Mouse (Mus musculus) adrenal gland, postnatal 25 days (tissue): Measurements from ENCODE around the gene Mms19. TPM values are rescaled to one million over a fixed set of nuclear protein-coding genes. Genes with fewer than 3 reads are reported as not detected.
"Not testable (repeated sequence)": the region's sequence is repeated elsewhere in the genome, so short reads cannot be mapped to it uniquely, and the experiment has no call there.

ENCODE experiments used
- DNase-seq: peaks from one replicate; pipeline ENCODE4 v3.0.0; 2021; ENCODE audit warnings: mixed read lengths
- total RNA-seq: library from RNA; stranded (reverse); gene quantifications from 2 replicates; pipeline ENCODE4 v1.2.3, GENCODE M21; 2021

Mms19 gene
- total RNA-seq, 1 experiment from 2014 or later = 31.0 TPM

DNA sequence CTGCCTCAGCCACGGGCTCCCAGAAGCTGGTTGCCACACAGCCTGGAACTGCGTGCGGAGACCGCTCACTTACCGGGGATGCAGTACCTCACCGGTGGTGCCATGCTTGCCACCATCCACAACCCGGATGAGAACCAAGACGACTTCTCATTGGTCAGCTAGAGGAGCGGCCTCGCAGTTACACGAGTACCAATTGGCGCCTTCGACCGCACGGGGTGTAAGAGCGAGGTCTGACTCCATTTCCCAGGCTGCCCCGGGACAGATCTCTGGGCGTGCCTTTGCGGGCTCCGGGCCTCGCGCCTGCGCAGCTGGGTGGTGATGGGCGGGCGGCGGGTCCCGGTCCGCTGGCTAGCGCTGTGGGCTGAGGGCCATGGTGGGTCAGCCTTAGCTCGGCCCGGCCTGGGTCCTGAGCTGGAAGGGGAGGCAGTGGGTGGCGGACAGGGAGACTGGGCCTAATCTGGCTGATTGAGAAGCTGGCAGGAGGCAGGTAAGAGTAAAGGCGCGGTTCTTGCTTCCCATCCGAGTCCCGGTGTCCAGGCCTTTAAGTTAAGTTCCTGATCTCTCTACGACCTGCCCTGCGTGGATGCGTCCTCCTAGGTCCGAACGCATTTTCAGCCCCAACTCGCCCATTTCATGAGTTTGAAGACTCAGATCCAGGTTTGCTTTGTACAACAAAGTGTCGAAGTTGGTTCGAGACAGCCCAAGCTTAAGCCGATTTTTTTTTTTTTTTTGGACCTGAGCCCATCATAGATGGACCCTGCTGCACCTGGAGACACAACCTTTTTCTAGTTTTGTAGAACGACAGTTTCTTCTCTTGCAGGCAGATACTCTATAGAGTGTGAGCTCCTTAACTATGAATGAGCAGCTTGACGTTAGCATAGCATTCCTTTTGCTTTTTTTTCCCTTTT, 47.5 kb downstream of the Mms19 start, which contains the start of the genes Exosc1 and Zdhhc16:
Exosc1 (minus strand) TSS at position 245 of the 908 bp plus-strand sequence.
Zdhhc16 (plus strand) TSS at position 302 of the 908 bp plus-strand sequence.
- peak; percentile 99 for DNase-seq

DNA sequence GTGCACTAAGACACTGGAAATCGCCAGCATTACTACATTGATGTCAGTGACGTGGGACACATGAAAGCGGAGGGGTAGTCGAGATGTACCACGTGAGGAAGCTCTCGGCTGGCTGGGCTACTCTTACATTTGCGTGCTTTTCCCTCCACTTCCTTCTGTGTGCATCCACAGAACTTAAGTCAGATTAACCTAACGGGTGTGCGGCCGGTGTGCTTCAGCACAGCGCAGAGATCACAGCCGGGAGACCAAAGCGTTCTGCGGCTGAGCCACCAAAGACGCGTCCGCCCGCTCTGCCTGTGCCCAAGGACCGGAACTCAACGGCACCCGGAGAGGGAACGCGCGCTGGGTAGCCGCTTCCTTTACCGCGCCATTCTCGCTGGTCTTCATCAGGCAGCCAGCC, 48.3 kb downstream of the Mms19 start:
- DNase-seq = no peak

DNA sequence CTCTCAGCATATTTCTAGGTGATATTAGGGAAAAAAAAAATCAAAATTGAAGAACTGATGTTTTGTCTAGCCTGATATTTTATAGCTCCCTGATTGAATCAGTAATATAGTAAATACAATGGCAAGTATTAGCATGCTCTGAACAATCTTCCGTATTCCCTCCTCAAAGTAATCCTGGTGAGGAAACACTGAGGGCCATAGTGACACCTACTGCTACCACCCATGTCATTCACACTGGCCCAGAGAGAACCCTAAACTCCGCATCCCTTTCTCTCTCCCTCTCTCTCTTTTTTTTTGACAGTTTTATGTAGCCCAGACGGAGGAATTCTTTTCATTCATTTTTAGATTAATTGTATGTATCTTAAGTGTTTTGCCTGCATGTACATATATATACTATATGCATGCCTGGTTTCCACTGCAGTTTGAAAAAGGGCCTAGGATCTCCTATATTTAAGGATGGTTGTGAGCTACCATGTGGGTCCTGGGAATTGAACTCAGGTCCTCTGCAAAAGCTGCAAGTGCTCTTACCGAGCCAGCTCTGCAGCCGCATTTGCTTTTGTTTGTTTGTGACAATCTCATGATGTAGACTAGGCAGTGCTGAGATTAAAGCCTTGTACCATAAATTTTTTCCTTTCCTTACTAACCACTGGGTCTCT, 60.4 kb downstream of the Mms19 start:
- no peak for DNase-seq

DNA sequence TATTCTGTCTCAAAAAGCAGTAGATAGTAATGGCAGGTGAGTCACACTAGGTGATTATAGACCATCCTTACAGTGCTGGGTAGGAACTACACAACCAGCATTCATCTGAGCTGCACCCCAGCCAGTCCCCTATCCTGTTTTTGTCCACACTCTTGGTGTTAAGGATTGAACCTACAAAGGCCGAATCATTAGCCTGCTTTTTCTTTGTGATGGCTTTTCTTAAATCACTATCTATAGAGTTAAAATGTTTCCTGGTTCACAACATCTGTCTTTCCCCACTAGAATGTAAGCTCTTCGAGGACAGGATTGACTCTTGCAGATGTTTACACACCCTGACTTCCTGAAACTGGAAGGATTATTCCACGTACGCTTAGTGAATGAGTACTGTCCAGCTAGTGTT, 61.5 kb downstream of the Mms19 start:
- DNase-seq = no peak

DNA sequence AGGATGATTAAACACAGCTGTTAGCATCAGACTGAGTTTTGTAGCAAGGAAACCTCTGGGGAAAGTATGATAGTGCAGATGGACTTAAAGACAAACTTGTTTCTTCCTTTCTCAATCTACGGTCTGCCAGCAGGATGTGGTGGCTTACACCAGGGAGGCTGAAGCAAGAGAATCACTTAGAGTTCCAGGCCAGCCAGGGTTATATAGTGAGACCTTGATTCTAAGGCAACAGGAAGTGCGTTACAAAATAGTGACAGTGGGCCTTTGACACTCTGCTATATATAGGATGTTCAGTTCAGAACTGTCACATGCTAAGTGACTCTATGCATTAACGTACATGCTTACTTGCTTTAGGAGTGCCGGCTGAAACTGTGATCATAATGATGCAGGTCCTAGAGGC, 64.1 kb downstream of the Mms19 start:
- no peak for DNase-seq

DNA sequence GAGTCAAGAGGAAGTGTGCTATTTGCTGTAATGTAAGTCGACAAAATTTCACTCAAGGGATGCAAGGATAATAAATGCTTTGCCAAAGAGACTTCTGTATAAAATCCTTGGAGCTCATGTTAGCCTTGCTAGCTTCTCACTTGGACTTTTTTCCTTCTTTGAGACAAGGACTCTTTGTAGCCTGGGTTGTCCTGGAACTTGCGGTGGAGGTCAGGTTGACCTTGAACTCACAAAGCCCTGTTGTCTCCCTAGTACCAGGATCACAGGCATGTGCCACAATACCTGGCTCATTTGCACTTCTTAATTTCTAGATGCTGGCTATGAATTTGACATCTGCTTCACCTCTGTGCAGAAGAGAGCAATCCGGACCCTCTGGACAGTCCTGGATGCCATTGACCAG, 65.7 kb downstream of the Mms19 start:
- no peak for DNase-seq

DNA sequence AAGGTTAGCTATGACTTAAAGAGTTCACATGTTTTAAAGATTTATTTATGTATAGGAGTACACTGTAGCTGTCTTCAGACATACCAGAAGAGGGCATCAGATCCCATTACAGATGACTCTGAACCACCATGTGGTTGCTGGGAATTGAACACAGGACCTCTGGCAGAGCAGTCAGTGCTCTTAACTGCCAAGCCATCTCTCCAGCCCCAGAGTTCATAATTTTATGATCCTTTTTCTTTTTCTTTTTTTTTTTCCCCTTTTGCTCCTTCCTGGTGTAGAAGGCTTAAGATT, 66.4 kb downstream of the Mms19 start:
- DNase-seq = not testable (repeated sequence)

DNA sequence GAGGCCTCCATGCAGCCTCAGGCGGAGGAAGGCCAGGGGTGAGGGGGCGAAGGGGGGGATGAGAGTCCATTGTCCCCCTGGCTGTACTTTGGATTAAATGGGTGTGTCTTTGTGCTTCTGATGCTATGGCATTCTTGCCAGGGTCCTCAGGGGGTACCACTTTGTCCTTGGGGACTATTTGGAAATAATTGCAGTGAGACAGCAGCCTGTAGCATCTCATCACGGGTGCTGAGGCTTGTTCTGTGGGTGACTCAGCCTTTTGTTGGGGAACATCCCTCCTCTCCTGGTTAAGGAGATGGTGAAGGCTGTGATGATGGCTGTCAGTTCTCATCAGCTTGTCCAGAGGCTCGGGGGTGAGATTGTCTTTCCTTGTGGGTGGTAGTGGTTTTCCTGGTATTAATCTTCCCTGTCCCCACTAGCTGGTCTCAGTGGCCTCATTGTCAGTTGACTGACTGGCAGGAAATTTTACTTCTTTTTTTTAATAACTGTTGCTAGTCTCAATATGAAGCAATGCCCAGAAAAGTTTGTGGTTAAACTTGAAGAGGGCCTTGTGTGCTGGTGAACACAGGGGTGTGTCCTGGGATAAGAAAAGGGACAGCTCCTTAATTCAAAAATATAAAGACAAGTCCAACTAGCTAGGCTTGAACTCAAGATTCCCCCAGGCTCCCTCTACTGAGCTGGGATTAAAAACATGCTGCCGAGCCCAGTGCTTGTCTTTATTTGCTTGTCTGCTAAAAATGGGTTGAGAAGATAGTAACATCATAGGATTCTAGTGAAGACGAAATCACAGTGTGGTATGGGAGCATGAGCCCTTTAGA, 67.0 kb downstream of the Mms19 start:
- DNase-seq = no peak

DNA sequence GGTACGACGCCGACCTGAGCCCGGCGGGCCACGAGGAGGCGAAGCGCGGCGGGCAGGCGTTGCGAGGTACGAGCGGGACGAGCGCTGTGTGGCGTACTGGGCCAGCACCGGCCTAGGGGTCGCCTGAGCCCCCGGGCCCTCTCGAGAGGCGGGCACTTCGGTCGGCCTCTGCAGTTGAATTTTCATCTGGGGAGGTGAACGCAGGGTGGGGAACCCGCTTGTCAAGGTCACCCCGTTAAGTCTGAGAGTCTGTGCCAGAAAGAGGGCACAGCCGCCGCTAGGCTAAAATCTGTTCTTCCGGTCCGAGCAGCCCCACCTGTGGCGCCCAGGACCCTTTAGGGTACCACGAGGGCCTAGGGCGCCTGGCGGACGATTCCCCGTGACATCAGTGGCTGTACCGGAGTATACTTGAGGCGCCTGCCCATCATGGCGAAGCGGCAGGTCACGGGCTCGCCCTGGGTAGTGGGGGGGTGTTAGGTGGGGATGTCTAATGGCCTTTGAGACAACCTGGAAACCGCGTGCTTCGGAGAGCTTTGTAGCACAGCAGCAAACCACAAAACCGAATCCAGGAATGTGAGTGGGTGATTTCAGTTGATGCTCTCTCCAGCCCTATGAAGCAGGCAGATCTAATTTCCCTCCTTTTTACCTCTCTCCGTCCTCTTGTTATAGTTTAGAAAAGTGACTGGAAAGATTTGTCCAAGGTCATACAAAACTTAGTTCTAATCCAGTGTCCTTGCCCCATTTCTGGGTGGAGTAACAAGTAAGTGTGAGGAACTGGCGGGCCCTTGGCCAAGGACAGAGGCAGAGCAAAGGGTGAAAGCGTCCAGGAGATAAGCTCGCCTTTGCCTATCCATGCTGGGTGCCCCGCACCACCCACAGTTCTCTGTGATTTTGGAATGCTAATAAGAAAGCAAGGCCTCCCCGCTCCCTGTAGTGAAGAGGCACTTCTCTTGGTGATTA, 68.6 kb downstream of the Mms19 start:
- DNase-seq = peak; percentile 73

DNA sequence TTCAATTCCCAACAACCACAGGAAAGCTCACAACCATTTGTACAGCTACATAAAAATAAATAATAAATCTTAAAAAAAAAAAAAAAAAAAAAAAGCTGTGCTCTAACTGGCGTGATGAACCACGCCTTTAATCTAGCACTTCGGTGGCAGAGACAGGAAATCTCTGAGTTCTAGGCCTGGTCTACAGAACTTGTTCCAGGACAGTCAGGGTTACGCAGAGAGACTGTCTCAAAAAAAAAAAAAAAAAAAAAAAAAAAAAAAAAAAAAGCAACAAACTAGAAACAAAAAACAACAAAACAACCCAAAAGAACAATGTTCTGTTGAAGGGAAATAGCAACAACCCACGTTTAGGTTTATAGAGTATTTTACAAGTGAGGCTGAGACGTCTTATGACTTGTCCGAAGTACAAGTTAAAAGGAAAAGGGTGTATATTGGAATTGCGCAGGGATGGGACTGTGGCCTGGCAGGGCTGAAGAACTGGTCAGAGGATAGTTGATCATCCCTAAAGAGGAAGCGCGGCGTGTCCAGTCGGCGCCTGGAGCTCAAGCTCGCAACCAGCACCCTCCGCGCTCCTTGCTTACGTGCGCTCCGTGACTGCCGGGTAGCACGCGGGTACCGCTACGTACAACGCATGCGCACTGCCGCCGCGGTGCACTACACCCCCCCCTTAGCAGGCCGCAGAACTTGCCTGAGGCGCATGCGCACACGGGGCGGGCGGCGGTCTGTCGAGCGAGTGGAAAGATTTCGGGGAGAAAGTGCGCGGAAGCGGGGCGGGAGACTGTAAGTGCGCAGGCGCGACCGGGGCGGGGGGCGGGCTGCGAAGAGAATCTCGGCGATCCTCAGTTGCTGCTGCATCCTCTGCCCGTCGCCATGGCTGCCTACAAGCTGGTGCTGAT, 69.5 kb downstream of the Mms19 start, which contains the start of gene Pgam1:
Pgam1 (plus strand) TSS at position 746 of the 896 bp plus-strand sequence.
- DNase-seq = peak; percentile 98

DNA sequence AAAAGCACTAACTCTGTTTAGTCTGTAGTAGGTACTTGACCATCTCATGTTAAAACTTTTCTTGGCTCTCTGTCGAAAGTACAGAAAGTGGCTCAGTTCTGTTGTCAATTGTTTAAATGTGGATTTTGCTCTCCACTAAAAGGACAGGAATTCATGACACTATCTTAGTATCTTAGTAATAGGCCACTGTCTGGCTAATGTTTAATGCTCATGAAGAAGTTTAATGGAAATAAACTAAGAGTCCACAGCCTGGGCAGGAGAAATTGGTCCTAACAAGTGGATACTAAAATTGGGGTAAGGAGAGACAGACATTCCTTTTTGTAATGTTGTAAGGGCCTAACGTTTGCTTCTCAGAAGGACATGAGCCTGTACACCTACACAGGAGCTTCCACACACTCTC, 70.6 kb downstream of the Mms19 start:
- no peak for DNase-seq

DNA sequence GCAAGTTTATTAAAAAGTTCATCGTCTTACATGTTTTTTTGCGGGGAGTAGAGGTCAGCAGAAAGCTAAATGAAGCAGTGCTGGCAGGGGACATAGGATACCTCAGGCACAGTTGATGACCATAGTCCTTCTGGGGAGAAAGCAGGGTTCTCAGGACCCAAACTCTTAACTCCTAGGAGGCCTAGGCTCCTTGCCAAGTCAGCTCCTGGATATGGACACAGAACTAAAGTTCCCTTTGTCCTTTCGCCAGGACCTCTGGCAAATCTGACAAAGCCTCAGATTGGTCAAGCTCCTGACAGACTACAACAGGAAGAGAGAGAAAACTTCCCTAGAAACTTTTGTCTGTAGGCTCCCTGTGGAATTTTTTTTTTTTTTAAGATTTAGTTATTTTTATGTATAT, 72.2 kb downstream of the Mms19 start:
- no peak for DNase-seq

DNA sequence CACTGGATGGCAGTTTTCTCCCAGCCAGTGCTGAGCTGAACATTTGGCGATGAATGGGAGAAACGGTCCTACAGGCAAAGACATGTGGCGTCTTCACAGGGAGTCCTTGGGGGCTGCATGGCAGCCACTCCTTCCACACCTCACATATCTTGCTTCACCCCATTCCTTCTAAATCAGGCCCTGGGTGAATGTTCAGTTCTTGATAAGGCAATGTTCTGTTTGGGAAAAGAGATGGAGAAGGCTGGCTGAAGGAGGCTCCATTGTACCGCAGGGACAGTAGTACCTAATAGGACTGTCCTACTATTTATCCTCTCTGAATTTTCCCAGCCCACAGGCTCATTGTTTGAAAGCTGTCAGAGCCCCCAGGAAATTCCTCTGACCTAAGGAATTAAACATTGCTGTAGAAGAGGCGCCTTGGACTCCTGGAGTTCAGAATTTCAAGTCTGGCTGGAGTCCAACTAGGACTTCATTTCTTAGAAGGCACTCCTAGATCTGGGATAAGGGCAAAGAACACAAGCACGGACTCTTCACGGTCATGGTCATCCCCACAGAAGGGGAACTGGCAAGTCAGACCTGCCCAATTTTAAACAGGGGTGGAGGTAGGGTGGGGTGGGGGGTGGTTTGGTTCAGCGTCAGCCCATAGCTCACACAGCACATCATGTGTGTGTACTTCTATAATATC, 73.7 kb downstream of the Mms19 start:
- no peak for DNase-seq

DNA sequence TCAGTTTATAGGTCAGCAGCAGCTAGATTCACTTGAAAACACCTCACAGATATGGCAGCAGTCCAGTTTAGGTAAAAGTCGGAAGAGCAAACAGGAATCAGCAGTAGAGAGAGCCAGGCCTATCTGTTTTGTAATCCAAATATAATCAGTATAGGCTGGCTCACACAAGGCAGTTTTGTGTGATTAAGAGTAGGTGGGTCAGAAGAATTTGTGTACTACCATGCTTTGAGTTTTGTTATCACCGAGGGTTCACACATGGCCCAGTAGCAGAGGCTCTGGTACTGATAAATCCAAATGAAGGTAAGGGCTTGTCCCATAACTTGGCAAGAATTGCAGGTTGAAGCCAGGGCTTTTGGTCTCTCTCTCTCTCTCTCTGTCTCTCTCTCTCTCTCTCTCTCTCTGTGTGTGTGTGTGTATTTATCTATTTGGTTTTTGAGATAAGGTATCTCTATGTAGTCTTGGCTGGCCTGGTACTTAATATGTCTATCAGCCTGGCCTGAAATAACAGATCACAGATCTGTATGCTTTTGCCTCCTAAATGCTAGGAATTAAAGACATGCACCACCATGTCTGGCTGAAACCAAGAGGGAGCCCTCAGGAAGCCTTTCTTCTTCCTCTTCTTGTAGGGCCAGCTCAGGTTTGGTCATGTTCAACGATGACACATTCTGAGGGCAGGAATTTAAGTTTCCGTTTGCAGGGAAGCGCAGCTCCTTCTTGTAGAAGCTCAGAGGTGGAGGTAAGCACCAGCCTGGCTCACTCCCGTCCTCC, 74.5 kb downstream of the Mms19 start:
- DNase-seq = no peak

DNA sequence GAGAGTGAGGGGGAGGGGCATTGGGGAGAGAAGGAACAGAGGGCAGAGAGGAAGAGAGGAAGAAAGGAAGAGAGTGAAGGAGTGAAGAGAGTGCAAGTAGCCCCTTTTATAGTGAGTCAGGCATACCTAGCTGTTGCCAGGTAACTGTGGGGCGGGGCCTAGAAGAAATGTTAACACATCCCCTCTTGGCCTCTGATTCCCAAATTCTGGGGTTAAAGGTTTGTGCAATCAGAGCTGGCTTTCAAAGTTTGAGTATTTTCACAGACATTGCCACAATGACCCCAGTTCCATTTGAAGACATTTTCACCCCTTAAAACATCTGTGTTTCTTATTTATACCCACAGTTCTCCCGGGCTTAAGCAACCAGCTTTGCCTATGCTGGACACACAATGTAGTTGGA, 75.7 kb downstream of the Mms19 start:
- DNase-seq = no peak

DNA sequence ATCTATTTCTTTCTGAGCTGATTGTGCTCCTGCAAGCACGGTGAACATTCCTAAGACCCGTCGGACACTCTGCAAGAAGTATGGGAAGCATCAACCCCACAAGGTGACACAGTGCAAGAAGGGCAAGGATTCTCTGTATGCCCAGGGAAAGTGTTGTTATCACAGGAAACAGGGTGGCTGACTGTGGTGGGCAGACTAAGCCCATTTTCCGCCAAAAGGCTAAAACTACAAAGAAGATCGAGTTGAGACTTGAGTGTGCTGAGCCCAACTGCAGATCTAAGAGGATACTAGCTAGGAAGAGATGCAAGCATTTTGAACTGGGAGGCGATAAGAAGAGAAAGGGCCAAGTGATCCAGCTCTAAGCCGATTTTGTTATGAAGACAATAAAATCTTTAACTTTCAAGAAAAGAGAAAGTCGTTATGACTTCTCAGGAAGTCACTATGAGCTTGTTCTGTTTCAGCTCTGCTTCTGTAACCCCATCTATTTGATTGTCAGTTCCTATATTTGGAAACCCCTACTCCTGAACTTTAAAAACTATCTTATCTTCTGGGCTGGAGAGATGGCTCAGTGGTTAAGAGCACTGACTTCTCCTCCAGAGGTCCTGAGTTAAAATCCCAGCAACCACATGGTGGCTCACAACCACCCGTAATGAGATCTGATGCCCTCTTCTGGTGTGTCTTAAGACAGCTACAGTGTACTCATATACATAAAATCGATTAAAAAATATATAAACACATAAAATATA, 77.9 kb downstream of the Mms19 start:
- DNase-seq = no peak

DNA sequence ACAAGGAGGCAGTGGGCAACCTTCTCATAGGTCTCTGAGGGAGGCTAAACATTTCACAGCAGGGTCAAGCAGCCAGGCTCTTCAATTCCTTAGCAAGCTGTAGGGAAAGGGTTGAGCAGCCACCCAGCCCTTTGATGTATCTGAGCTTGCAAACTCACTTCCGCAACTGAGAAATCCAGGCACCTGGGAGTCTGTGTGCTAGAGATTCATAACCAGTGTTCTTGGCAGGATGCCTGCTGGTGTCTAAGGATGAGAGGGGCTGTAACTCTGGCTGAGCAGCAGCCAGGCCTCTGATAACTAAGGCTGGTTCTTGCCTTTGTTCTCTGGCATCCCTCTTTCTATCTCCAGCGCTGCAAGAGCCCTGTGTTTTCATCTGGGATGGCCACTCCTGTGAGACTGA, 79.3 kb downstream of the Mms19 start:
- peak; percentile 34 for DNase-seq

DNA sequence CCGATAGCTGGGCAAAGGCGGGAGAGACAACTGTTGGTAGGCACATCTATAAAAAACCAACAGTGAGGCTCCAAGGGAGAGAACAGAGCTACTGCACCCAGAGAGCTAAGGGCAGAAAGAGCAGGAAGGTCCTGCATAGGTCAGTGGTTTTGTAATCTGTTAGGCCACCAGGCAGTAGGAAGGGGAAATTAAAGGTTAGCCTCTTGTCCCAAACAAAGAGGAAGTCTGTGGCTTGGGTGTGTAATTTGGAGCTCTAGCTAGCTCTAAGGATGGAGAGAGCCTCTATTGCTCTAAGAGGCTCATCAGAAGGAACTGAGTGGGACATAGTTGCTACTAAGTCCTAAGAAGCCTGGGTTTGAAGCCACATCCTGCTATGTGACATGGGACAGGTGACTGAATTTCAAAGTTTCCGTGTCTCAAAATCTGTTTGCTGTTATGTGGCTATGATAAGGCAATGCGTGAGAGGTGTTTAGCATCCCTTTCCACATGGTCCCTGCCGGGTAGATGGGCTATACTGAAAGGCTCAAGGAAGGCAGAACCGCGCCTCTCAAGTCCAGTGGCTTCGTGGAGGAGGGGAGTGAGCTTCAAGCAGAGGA, 80.4 kb downstream of the Mms19 start:
- DNase-seq = no peak
